Mouse (Mus musculus): ENCODE results near the gene Sorl1. TPM values are rescaled to one million over a fixed set of nuclear protein-coding genes. Genes with fewer than 3 reads are reported as not detected.

Sorl1 gene
- polyA plus RNA-seq, 1 experiment from 2014 or later = 56.0 TPM

DNA sequence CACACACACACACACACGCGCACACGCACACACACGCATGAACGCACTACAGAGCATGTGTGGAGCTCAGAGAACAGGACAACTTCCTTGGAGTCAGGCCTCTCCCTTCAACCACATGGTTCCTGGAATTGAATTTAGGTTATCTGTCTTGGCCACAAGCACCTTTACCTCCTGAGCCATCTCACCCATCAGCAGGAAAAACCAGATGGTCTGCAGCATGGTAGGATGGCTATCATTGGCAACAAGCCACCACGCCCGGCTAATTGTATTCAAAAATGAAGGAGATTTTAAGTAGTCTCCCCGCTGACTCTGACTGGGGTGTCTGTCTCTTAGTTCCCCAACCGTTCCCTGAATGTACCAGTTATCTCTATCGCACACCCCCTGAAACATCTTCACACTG is 17.0 kb downstream of the Sorl1 start:
- no peak for TF ChIP-seq CTCF (IDR thresholded peaks at IDR 0.05)
- CTCF ChIA-PET = no interaction called here
- no peaks in the 10 kb centered on the region for H3K27me3 ChIP-seq
- POLR2A ChIA-PET = no interaction called here
- in situ Hi-C loops (cut with MboI; ENCODE audit: low pct_unique_long_range_greater_than_20kb) = loop anchor here (5.0 kb wide), 1 partner anchor 100 kb away; no protein-coding TSS in a partner anchor
- ATAC-seq (no peak), DNase-seq (ENCODE audit: low read depth, low spot score) (no peak)

DNA sequence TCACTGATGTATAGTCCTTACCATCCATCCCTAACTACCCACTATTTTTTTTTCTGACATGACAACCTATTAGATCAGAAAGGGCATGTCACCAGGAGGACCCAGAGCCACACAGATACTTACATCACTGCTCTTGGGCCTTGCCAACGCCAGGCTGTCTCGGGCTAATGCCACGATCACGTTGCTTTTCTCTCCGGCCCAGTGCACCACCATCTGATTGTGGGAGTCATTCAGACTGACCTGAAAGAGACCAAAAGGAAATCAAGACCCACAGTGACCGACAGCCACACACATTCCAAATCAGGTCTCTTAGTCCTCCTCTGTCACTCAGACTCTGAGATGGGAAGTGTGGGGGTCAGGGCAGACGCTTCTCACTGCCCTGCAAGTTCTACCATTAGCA is 17.8 kb downstream of the Sorl1 start:
- POLR2A ChIA-PET = no interaction called here
- no peak for TF ChIP-seq CTCF (IDR thresholded peaks at IDR 0.05)
- DNase-seq (ENCODE audit: low read depth, low spot score) (no peak), ATAC-seq (no peak)
- H3K27me3 ChIP-seq = no peaks in the 10 kb centered on the region
- CTCF ChIA-PET = no interaction called here
- in situ Hi-C loops (cut with MboI; ENCODE audit: low pct_unique_long_range_greater_than_20kb) = loop anchor here (5.0 kb wide), 1 partner anchor 99 kb away; no protein-coding TSS in a partner anchor

DNA sequence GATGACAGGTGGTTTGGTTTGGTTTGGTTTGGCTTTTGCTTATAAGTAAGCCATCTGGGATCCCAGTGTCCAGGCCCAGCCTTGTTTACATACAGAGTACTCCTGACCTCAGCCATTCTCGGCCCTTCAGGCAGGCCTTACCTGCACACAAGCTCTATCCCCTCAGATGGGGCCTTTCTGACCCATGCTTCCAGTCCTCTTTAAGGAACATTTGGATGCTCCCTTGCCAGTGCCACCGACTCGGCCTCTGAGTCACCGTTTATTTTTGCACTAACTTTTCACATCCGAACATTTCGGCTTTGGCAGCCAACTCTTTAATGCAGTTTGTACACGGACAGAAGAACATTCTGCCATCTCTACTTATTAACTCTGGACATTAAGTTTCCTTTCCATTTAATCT is 20.6 kb downstream of the Sorl1 start:
- no peaks in the 10 kb centered on the region for H3K27me3 ChIP-seq
- TF ChIP-seq CTCF (IDR thresholded peaks at IDR 0.05) = no peak
- in situ Hi-C loops (cut with MboI; ENCODE audit: low pct_unique_long_range_greater_than_20kb) = no loop called here
- ChIA-PET POLR2A (no interaction called here), CTCF (no interaction called here)
- ATAC-seq (no peak), DNase-seq (ENCODE audit: low read depth, low spot score) (no peak)

DNA sequence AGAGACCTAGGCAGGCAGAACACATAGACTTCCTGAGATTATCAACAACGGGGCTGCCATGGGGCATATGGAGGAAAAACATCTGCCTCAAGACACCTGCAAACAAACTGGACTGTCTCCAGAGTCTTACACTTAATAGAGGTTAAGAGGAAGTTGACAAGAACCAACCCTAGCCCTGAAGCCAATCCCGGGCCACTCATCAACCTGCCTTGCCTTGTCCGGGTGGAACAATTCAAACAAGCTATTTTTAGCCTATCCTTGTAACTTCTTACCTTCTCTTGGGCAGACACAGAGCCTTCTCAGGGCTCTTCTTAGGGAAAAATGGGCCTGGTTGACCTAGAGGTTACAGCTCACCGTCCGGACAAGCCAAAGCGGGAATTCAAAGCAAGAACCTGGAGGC is 22.1 kb downstream of the Sorl1 start:
- no peaks in the 10 kb centered on the region for H3K27me3 ChIP-seq
- TF ChIP-seq CTCF (IDR thresholded peaks at IDR 0.05) = no peak
- ATAC-seq = no peak
- in situ Hi-C loops (cut with MboI; ENCODE audit: low pct_unique_long_range_greater_than_20kb) = no loop called here
- ChIA-PET CTCF (no interaction called here), POLR2A (no interaction called here)
- DNase-seq (ENCODE audit: low read depth, low spot score) = no peak

DNA sequence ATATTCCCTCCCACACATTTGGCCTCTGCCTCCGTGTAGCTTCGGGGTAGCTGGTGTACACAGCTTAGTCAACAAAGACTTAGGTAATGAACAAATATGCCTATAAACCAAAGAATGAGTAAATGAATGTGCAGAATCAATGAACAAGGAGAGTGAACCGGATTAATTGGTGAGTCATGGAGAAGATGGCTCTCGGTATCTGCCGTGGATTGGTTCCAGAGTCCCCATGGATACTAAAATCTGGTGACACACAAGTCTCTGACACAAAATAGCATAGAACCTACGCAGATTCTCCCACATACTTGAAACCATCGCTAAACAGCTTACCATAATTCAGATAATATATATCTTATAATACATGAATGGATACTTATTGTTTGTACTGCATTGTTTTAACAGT is 22.8 kb downstream of the Sorl1 start:
- H3K27me3 ChIP-seq = no peaks in the 10 kb centered on the region
- POLR2A ChIA-PET = no interaction called here
- in situ Hi-C loops (cut with MboI; ENCODE audit: low pct_unique_long_range_greater_than_20kb) = no loop called here
- TF ChIP-seq CTCF (IDR thresholded peaks at IDR 0.05) = no peak
- ATAC-seq = no peak
- CTCF ChIA-PET = interaction anchor here (1.7 kb wide), 1 partner anchor 15 kb away, joined by 6 read pairs; no protein-coding TSS in a partner anchor
- DNase-seq (ENCODE audit: low read depth, low spot score) = no peak

DNA sequence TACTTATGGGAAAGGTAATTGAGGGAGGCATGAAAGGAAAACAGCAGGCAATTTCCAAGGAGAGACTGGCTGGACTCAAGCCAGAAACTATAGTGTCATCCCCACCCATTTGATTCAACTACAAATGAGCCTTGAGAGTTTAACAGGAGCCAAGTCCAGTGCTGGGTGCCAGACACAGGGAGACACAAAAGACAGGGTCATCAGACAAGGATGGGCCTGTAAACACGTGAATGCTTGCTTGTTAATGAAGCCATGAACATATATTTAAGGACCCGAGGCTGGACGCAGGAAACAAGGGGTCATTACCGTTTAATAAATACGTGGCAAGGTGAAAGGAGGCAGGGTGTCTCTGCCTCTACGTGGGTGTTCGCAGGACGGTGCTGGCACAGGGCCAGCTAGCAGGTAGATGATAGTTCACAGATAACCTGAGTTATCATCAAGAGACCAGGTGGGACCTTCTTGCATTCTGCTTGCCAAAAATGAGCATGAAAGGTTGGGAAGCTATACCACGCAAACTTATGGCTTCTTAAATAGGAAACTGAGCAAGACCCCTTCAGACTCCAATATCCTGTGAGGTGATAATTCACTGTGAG is 23.4 kb downstream of the Sorl1 start:
- no peak for TF ChIP-seq CTCF (IDR thresholded peaks at IDR 0.05)
- DNase-seq (ENCODE audit: low read depth, low spot score) = no peak
- in situ Hi-C loops (cut with MboI; ENCODE audit: low pct_unique_long_range_greater_than_20kb) = no loop called here
- ATAC-seq = no peak
- POLR2A ChIA-PET = interaction anchor here (0.7 kb wide), 1 partner anchor 37 kb away, joined by 3 read pairs; no protein-coding TSS in a partner anchor
- H3K27me3 ChIP-seq = no peaks in the 10 kb centered on the region
- CTCF ChIA-PET = interaction anchor here (1.7 kb wide), 1 partner anchor 14 kb away, joined by 6 read pairs; no protein-coding TSS in a partner anchor

DNA sequence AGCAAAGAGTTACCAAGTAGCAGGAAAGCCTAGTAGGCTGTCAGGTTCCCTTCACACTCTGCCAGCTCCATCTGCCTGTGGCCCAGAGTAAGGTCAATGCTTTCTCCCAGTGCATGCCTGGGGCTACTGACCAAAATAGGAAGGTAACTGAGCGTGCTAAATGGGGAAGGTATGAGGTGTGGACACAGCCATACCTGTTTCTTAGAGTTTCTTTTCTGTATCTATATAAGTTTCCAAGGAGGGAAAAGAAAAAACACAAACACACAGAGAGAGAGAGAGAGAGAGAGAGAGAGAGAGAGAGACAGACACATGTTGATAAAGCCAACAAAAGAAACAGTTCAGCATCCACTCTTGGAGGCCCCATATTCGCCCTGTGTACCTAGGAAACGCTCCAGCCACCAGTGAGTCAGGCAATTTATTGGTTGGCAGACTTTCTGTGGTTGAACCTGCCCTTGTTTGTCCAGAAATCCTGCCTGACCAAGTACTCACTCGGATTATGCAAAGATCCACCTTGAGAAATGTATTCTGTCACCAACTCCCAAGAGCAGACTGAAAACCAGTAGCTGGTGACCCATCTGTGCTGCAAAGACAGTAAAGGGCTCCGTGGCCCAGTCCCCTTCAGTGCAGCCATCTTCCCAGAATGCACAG is 25.5 kb downstream of the Sorl1 start:
- ChIA-PET POLR2A (interaction anchor here (0.6 kb wide), 1 partner anchor 91 kb away, joined by 4 read pairs; no protein-coding TSS in a partner anchor), CTCF (no interaction called here)
- TF ChIP-seq CTCF (IDR thresholded peaks at IDR 0.05) = no peak
- DNase-seq (ENCODE audit: low read depth, low spot score) (no peak), ATAC-seq (no peak)
- in situ Hi-C loops (cut with MboI; ENCODE audit: low pct_unique_long_range_greater_than_20kb) = no loop called here
- no peaks in the 10 kb centered on the region for H3K27me3 ChIP-seq

DNA sequence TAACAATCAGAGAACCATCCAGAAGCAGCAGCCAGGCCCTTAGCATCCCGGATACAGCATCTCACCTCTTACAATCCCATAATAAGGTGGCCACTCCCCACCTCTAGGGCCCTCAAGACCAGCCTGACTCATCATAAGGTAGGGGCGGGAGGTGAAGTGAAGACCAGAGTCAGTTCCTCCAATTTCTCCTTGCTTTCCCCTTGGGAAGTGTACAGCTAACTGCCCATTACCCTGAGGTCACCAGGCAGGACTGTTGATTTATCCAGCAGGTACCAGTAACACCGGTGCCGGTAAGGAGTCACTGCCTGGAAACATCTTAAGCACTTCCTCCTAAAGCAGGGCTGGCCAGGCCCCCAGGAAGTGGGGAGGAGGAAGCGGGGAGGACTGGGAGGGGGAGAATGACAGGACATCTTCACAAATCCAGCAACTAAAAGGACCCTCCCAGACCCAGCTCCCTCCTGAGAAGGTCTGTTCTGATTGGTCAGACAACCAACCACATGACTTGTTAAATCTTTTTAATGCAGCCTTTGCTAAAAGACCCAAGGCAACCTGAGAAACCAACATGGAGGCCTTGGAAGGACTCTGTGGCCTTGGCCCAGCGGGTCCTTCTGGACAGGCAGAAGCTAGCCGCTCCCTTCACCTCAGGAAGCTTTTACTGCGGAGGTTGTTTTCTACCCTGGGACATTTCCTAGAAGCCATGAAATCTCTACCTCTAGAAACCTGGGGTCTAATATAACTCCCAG is 26.2 kb downstream of the Sorl1 start:
- POLR2A ChIA-PET = interaction anchor here (0.6 kb wide), 1 partner anchor 90 kb away, joined by 4 read pairs; no protein-coding TSS in a partner anchor

DNA sequence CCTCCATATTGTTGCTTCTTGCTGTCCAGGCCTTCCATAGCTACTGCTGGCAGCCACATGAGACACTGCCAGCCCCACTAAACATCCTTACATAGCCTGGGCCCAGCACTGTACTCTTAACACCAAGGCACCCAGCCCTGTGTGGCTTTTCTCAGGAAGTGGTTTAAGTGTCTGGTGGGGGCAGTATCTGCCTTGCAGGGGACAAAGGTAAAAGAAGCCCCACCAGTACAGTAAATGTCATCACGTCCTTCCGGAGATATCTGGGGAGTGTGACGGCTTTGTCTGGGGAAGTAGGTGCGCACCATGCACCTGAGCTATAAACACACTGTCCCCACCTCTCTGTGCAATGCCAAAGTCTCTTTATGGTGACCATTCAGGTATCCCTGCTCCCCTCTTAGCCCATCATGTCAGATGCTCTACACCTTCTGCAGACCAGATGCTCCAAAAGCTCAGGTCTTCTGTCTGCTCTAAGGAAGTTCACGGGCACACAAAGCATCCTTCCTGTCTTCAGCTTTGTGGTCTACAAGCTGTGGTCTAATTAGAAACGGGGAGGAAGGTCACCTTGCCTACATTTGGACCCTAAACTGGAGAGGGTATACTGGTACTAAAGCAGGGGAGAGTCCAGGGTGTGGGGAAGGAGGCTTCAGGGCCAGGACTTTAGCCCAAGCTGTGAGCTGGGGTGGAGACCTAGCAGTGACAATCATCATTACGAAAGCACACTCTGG is 26.9 kb downstream of the Sorl1 start:
- no peak for TF ChIP-seq CTCF (IDR thresholded peaks at IDR 0.05)
- POLR2A ChIA-PET = no interaction called here
- DNase-seq (ENCODE audit: low read depth, low spot score) = no peak
- CTCF ChIA-PET = no interaction called here
- H3K27me3 ChIP-seq = no peaks in the 10 kb centered on the region
- no peak for ATAC-seq
- in situ Hi-C loops (cut with MboI; ENCODE audit: low pct_unique_long_range_greater_than_20kb) = no loop called here

More for the DNA sequence above, 26.2 kb downstream of the Sorl1 start:
- in situ Hi-C loops (cut with MboI; ENCODE audit: low pct_unique_long_range_greater_than_20kb) = no loop called here
- ATAC-seq (no peak), DNase-seq (ENCODE audit: low read depth, low spot score) (no peak)
- no peaks in the 10 kb centered on the region for H3K27me3 ChIP-seq
- no peak for TF ChIP-seq CTCF (IDR thresholded peaks at IDR 0.05)
- CTCF ChIA-PET = no interaction called here

DNA sequence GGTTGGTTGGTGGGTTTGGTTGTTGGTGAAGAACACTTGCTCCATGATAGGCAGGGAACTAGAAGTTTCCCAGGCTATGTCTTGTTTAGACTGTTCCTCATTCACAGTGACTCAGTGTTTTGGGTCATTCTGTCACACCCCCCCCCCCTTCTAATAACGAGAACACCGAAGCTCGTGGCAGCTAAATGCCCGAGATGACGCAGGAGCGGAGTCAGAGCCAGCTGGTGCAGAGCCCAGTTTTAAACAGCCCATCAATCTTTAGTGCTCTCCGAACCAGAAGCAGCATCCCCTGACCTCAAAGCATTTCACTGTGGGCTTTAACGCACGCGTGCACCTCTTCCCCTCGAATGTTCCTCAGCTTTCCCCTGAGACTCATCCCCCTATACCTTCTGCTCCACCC is 29.3 kb downstream of the Sorl1 start:
- ChIA-PET CTCF (interaction anchor here (2.3 kb wide), 1 partner anchor 12 kb away, joined by 9 read pairs; no protein-coding TSS in a partner anchor), POLR2A (interaction anchor here (1.5 kb wide), 1 partner anchor 17 kb away, joined by 4 read pairs; no protein-coding TSS in a partner anchor)
- H3K27me3 ChIP-seq = no peaks in the 10 kb centered on the region
- peak; percentile 81 for DNase-seq (ENCODE audit: low read depth, low spot score)
- in situ Hi-C loops (cut with MboI; ENCODE audit: low pct_unique_long_range_greater_than_20kb) = no loop called here
- no peak for TF ChIP-seq CTCF (IDR thresholded peaks at IDR 0.05)
- ATAC-seq = peak; percentile 79

All from Patski (cell line).